Mouse (Mus musculus) stomach, postnatal 0 days (tissue): ENCODE data around the gene B3galt1.

ENCODE experiments used
- CTCF ChIP-seq: IDR thresholded peaks from 2 replicates; pipeline ENCODE4 v1.5.1; 2016; ENCODE audit warnings: antibody characterized with exemption, low read depth, mild to moderate bottlenecking, moderate library complexity
- EP300 ChIP-seq: optimal IDR thresholded peaks from 2 replicates; pipeline ENCODE3; 2016; ENCODE audit warnings: antibody characterized with exemption

DNA sequence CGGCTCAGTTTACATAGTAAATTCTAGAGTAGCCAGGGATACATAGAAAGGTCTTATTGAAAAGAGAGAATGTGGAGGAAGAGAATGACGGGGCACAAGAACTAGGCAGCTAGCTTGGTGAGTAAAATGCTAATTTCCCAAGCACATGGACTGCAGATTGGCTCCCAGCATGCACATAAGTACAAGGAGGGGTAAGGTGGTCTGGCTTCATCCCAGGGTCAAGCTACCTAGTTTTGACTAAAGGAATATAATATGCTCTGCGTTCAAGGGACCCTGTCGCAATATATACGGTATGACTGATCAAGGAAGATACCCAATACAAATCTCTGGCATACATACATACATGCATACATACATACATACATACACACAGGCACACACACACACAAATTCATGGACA, 594.1 kb downstream of the B3galt1 start:
- no peak for TF ChIP-seq CTCF
- no peak for TF ChIP-seq EP300
